Mouse (Mus musculus) ES-E14 (cell line): ENCODE measurements around the gene Pqlc2. TPM values are rescaled to one million over a fixed set of nuclear protein-coding genes. Genes with fewer than 3 reads are reported as not detected.
A peak's percentile ranks its signal among the peaks of the same experiment; 100 is the strongest.

Experiments
- DNase-seq: peaks from one replicate; pipeline ENCODE4 v3.0.0-alpha.2; 2013; ENCODE audit warnings: low read depth, low spot score
- H3K27ac ChIP-seq: 2 replicates; pipeline ENCODE4 v1.5.1; 2012; ENCODE audit warnings: low read depth, mild to moderate bottlenecking, low read length, moderate library complexity, mixed read lengths; ENCODE audit not compliant: poor library complexity, insufficient read depth, severe bottlenecking
- H3K36me3 ChIP-seq: 2 replicates; pipeline ENCODE4 v1.6.1; 2012; ENCODE audit warnings: mild to moderate bottlenecking, low read length, moderate library complexity, mixed read lengths; ENCODE audit not compliant: control insufficient read depth, poor library complexity, insufficient read depth, severe bottlenecking
- H3K4me1 ChIP-seq, 2 experiments: fragments of 150-350 bp in 1 of 2; sonication (generic) in 1 of 2; 2 replicates each; pipeline ENCODE4 v1.6.1; 2012; ENCODE audit warnings: low read length in 2 of 2, mild to moderate bottlenecking in 1 of 2, mixed read lengths in 1 of 2; ENCODE audit not compliant: control insufficient read depth in 2 of 2, insufficient read depth in 2 of 2, poor library complexity in 1 of 2
- H3K4me3 ChIP-seq, 2 experiments: fragments of 150-350 bp in 1 of 2; sonication (generic) in 1 of 2; 2 replicates each; pipeline ENCODE4 v1.5.1; 2012; ENCODE audit warnings: low read length in 2 of 2, low read depth in 1 of 2, mild to moderate bottlenecking in 1 of 2, mixed read lengths in 1 of 2; ENCODE audit not compliant: insufficient read depth in 1 of 2, poor library complexity in 1 of 2, severe bottlenecking in 1 of 2
- H3K9ac ChIP-seq: 2 replicates; pipeline ENCODE4 v1.6.1; 2012; ENCODE audit warnings: low read depth, mild to moderate bottlenecking, low read length, mixed read lengths; ENCODE audit not compliant: poor library complexity, insufficient read depth, severe bottlenecking
- H3K9me3 ChIP-seq: fragments of 150-350 bp; sonication (generic); 2 replicates; pipeline ENCODE4 v1.6.1; 2012; ENCODE audit warnings: low read depth, mild to moderate bottlenecking, low read length; ENCODE audit not compliant: control insufficient read depth, insufficient read depth
- CHD2 ChIP-seq: IDR thresholded peaks from 2 replicates; pipeline ENCODE4 v1.6.1; 2014; ENCODE audit warnings: mild to moderate bottlenecking, low read depth, low read length, inconsistent platforms
- HCFC1 ChIP-seq: IDR thresholded peaks from 2 replicates; pipeline ENCODE4 v1.6.1; 2012; ENCODE audit warnings: low read length, inconsistent platforms, borderline replicate concordance; ENCODE audit not compliant: insufficient read depth
- MAFK ChIP-seq: IDR thresholded peaks from 2 replicates; pipeline ENCODE4 v1.6.1; 2014; ENCODE audit warnings: mild to moderate bottlenecking, low read depth, low read length, inconsistent platforms; ENCODE audit not compliant: insufficient read depth
- ZC3H11A ChIP-seq: IDR thresholded peaks from 2 replicates; pipeline ENCODE4 v1.6.1; 2012; ENCODE audit warnings: low read depth, mild to moderate bottlenecking, inconsistent platforms, low read length, borderline replicate concordance
- ZNF384 ChIP-seq: IDR thresholded peaks from 2 replicates; pipeline ENCODE4 v1.6.1; 2012; ENCODE audit warnings: low read depth, low read length, inconsistent platforms
- in situ Hi-C, 2 experiments: fragments of 600-800 bp; cut with MboI; formaldehyde crosslinking; loops; one replicate each; pipeline ENCODE4 v1.15.1; 2025; ENCODE audit warnings: low sequenced_read_pairs in 2 of 2, inconsistent platforms in 1 of 2; ENCODE audit not compliant: unreplicated experiment in 2 of 2
- total RNA-seq: library from RNA; depleted of rRNA; stranded (reverse); fragments of 300-350 nt; gene quantifications from 2 replicates; pipeline ENCODE4 v1.2.3, GENCODE M21; 2012; rRNA removed

The Pqlc2 gene
- 25.0 and 35.3 TPM in 2 replicates for total RNA-seq

DNA sequence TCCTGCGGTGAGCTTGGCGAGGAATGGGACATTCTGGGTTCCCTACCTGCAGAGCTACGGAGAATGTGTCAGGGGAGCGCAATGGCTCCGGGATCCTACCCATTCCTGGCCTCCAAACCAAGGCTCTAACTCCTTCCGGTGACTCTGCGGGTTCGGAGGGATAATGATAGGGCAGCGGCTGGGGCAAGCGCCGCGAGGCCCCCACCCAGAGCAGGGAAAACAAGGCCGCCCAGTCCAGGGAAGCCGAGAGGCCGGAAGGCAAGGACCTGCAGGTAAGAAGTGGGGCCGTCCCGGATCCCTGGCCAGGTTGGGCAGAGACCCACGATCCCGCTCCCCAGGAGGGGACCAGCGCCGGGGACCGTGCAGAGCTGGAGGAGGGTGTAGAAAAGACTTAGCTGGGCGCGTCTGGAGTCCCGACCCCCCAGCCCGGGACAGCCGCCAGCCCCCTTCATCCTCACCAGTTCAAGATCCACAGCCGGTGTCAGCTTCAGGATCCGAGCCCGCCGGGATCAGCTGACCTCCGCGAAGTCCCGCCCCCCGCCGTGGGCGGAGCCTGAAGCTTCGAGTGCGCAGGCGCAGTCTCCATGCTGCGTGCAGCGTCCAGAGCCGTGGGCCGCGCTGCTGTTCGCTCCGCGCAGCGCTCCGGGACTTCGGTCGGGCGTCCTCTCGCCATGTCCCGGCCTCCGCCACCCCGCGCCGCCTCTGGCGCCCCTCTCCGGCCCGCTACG is at the start of gene Pqlc2, which contains the start of gene Akr7a5:
TSS of gene Pqlc2 (minus strand) at position 538 of the 728 bp plus-strand sequence.
TSS of gene Akr7a5 (plus strand) at position 574 of the 728 bp plus-strand sequence.
- TF ChIP-seq MAFK (no peak), ZC3H11A (no peak), HCFC1 (no peak), CHD2 (no peak), ZNF384 (no peak)
- Histone ChIP-seq H3K27ac (no peak within 1 kb of the TSS), H3K4me3 (peak within 1 kb of the TSS; percentile 85 to 89), H3K9me3 (no peaks in the 10 kb centered on the region), H3K9ac (peak within 1 kb of the TSS; percentile 85), H3K4me1 (peaks cover 0 to 6% of the 10 kb centered on the region in 2 experiments; a peak in 1 of 4 replicates), H3K36me3 (peaks cover 10% of the 10 kb centered on the region; the same call in 1 of the 2 replicates)
- peak; percentile 87 for DNase-seq
- in situ Hi-C loops = no loop called here

DNA sequence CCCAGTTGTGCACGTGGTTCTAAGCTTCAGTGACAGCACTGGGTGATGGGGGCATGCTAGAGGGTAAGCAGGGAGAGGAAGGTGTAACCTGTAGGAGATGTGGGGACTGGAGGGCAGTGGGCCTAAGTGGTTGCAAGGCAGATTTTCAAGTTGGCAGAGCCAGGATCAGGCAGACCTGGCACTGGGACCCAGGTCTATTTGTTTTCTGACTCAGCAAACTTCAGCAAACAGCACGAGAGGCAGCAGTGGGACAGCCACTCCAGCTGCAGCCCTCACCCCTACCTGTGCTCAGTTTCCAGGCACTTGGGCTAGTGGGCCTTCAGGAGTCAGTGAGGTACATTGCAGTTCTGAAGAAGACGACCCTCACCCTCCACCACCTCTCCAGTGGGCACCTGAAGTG is 46.7 kb upstream of the Pqlc2 start:
- H3K9me3 ChIP-seq = no peaks in the 10 kb centered on the region
- peaks cover 0 to 6% of the 10 kb centered on the region in 2 experiments; a peak in 2 of 4 replicates for H3K4me1 ChIP-seq
- no peak overlapping the region for H3K9ac ChIP-seq
- H3K36me3 ChIP-seq = peaks cover 46% of the 10 kb centered on the region
- H3K4me3 ChIP-seq = no peak overlapping the region
- DNase-seq = no peak
- in situ Hi-C loops = no loop called here
- no peak overlapping the region for H3K27ac ChIP-seq
- no peak for TF ChIP-seq ZNF384
- TF ChIP-seq HCFC1 = no peak
- TF ChIP-seq MAFK = no peak
- no peak for TF ChIP-seq CHD2
- TF ChIP-seq ZC3H11A = no peak

DNA sequence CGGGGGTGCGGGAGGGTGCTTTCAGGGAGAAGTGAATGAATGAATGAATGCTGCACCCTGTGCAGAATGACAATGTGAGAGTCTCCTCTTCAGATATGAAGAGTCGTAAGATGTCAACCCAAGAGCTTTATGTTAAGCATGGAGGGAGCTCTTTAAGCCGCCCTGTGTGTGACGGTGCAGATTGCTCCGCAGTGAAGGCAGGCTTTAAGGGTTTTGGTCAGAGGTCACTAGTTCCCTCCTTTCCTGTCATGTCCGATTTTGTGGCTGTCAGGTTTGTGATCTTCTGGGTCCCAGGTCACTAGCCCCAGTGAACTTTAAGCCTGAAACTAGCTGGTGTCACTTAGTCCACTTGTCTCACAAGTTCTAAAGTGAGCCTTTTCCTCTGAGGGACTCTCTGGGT is 42.3 kb upstream of the Pqlc2 start:
- Histone ChIP-seq H3K9ac (peak overlapping the region; percentile 93), H3K4me3 (peak overlapping the region; percentile 88 to 100), H3K36me3 (peaks cover 38% of the 10 kb centered on the region), H3K4me1 (peaks cover 2 to 12% of the 10 kb centered on the region in 2 experiments; a peak in 2 of 4 replicates), H3K27ac (no peak overlapping the region), H3K9me3 (no peaks in the 10 kb centered on the region)
- in situ Hi-C loops = no loop called here
- no peak for DNase-seq
- TF ChIP-seq ZC3H11A = no peak
- no peak for TF ChIP-seq CHD2
- no peak for TF ChIP-seq MAFK
- no peak for TF ChIP-seq ZNF384
- TF ChIP-seq HCFC1 = no peak

DNA sequence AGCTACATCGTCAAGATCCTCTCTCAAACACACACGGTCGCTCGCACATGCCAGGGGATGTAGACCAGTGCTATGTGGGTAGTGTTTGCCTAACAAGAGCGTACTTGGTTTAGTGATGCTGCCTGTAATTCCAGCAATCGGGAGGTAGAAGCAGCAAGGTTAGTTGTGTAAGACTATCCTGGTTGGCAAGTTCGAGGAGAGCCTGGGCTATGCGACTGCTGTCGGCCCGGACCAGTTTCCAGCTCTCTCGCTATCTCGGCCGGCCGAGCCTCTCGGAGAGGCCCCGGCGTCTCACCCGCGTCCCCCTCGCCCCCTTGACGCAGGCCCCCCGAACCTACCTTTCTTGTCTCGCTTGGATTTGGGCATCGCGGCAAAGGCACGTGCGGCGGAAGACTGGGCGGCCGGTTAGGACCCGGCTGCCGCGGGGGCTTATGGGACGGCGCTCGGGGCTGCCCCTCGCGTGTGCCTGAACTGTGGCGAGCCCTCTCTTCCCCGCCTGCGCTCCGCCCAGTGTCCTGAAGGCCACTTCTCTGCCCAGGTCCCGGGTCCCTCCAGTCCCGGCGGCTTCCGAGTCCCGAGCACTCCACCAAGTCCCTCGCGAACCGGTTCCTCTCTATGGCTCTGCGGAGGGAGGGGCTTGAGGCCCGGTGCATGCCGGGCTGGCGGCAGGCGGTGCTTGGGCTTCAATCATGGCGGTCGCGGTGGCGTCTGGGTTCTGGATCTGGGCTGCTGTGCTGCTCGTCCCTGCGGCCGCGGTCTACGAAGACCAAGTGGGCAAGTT is 41.6 kb upstream of the Pqlc2 start, which contains the start of the genes Mrto4, Emc1 and Ubr4:
TSS of gene Mrto4 (minus strand) at position 646 of the 781 bp plus-strand sequence.
TSS of gene Emc1 (plus strand) at position 657 of the 781 bp plus-strand sequence.
TSS of gene Ubr4 (plus strand) at position 679 of the 781 bp plus-strand sequence.
- peak within 1 kb of the TSS; percentile 88 to 100 for H3K4me3 ChIP-seq
- H3K9ac ChIP-seq = peak within 1 kb of the TSS; percentile 93
- DNase-seq = no peak
- peaks cover 2 to 15% of the 10 kb centered on the region in 2 experiments; a peak in 2 of 4 replicates for H3K4me1 ChIP-seq
- in situ Hi-C loops = no loop called here
- TF ChIP-seq ZC3H11A (no peak), ZNF384 (no peak), HCFC1 (peak; percentile 64; the same call in 1 of the 2 replicates), CHD2 (no peak), MAFK (no peak)
- H3K27ac ChIP-seq = peak within 1 kb of the TSS; percentile 58
- H3K9me3 ChIP-seq = no peaks in the 10 kb centered on the region
- H3K36me3 ChIP-seq = peaks cover 36% of the 10 kb centered on the region
